Mouse (Mus musculus) E14TG2a.4 (cell line): ENCODE data around the gene Thbs3.

Experiments
- CTCF ChIP-seq: conservative IDR thresholded peaks from 2 replicates; pipeline ENCODE4 v1.5.1; 2014; ENCODE audit warnings: low read length
- NANOG ChIP-seq: IDR thresholded peaks from 2 replicates; pipeline ENCODE4 v1.6.1; 2014; ENCODE audit warnings: borderline replicate concordance, low read length, mixed read lengths
- POU5F1 ChIP-seq: IDR thresholded peaks from 2 replicates; pipeline ENCODE4 v1.6.1; 2014; ENCODE audit warnings: low read length, borderline replicate concordance

DNA sequence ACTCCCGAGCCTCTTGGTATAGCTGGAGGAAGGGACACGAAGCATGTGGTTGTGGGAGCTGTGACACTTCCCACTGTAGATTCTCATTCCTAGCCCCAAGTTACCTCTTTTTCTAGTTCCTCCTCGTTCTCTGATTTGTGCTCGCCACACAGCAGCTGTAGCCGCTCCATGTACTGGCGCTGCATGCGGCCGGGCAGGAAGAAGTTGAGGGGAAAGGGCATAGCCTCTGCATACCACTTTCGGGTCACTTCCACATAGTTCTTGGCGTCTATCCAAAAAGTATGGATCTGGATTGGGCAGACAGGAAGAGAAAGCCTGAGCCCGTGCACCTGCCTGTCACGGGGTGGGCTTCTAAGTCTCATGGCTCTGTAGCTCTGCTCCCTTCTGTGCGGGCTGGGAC lies 4.8 kb upstream of the Thbs3 start:
- TF ChIP-seq CTCF (no peak), POU5F1 (no peak), NANOG (no peak)
